Mouse (Mus musculus) mouse trophoblast stem cell (cell line): ENCODE measurements around the gene Gucd1.
"Not testable (repeated sequence)": the region's sequence is repeated elsewhere in the genome, so short reads cannot be mapped to it uniquely, and the experiment has no call there.

Experiments used
- in situ Hi-C, 2 experiments: fragments of 300-500 bp; cut with MseI, MboI; formaldehyde crosslinking; loops; 2 replicates in 1 of 2; 3 replicates in 1 of 2; pipeline ENCODE4 v1.15.1; 2025

Gene Gucd1

DNA sequence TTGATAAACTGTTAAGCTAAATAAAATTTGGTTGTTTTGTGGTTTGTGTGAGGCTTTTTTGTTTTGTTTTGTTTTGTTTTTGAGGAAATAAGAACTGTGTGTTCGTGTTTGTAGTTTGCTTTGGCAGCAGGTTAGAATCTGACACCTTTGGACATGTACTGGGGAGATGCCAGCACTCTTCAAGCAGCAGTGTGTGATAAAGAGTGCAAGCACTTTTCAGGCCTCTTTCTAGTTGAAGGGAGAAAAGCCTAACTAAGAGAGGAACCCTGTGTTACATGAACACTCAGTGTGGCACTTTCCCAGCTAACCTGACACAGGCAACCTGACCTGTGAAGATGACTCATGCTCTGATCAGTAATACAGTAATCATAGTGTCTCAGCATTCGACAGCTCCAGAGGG is 17.7 kb upstream of the Gucd1 start:
- in situ Hi-C loops, result no loop called here

DNA sequence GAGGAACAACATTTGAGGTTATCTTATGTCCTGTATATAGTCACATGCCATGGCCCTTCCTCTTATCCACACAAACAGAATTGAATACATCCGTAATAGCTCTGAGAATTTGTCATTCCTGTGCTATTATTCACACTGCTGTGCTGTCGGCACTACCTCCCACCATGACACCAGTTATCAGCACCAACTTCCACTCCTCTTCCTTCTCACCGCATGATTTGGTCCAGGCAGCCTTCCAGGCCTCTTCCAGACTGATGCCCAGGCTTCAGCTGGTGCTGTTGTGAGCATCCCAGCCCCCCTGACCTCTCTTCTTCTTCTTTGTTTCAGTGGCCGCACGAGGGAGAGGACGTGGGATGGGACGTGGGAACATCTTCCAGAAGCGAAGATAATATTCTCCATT is 17.2 kb upstream of the Gucd1 start:
- in situ Hi-C loops, result no loop called here

DNA sequence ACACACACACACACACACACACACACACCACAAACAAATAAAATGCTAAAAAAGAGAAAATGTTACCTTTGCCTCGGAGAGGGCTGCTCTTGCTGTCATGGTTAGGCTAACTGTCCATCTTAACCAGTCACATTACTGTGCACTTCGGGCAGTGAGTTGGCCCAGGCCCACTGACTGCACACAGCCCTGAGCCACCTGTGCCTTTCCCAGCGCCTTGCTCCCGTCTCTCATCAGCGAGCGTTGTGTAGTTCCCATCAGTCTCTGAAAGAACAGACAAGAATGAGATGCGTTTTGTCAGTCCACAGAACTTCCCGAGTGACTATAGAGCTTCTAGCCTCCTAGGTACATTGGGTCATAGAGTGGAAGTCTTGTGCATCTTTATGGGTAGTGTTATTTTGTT is 16.4 kb upstream of the Gucd1 start:
- in situ Hi-C loops, result no loop called here

DNA sequence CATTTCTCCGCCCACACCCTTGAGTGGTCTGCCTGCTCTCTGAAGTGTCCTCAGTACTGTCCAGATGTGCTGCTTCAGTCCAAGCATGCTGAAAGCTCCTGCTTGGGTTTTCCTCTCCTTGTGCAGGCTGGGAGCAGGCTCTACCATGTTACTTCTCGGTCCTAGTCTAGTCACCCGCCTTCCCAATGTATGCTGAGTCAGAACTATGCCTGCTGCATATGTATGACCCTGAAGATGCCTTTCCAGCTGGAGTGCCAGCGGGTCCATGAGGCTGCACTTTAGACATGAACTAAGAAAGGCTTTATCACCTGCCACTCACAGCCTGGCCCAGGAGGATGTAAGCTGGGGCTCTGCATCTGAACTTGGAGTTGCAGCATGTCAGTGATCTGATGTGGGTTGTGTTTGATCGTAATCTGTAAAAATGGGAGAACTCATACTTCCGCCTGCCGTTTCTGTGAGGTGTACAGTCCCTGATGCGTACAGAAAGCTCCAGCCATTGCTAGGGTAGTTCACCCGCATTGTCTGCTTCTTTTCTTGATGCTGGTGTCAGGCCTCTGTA is 13.8 kb upstream of the Gucd1 start:
- in situ Hi-C loops, result no loop called here

GRCm38 (mm10) chr10:75530322-75530721 is 12.6 kb upstream of the Gucd1 start:
- in situ Hi-C loops, result no loop called here

DNA sequence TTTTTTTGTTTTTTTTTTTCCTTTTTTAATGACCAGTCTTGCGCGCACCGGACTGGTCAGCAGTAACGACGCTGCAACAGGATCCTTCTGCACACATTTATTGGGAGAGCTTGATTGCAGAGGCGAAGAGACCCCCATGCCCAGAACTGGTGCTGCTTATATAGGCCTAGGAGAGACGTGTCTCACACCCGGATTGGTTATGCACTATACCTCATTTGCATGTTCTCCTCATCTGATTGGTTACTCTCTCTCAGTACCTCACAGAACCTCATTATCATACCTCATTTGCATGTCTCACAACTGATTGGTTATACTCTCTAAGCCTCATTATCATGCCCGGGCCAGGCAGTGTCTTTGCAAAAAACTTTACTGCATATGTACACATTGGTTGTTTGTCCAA is 7.7 kb upstream of the Gucd1 start:
- in situ Hi-C loops, result not testable (repeated sequence)

- in situ Hi-C loops, result no loop called here
Measured at GRCm38 (mm10) chr10:75521643-75522042, 3.9 kb upstream of the Gucd1 start.

DNA sequence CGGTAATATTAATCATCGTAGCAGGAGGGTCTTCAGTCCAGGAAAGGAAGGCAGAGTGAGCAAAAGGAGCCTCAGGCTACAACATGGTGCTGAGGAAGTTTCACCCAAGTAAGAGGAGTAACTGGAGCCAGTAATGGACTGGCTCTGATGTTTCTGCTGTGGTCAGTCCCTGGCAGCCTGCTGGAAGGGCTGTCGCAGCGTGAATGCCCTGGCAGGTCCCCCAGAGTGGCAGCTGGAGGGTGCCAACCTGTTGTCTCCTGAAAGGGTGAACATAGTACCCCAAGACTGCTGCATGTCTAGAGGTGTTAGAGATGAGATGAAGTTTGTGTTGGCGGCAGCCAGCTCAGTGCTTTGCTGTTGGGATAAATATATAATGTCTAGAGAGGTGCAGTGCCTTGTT is 2.8 kb upstream of the Gucd1 start:
- in situ Hi-C loops, result no loop called here

GRCm38 (mm10) chr10:75517073-75517757 is 557 bp downstream of the Gucd1 start, which contains the start of gene Snrpd3:
Gene Snrpd3, plus strand, starts transcription at chr10:75517551.
- in situ Hi-C loops, result no loop called here

DNA sequence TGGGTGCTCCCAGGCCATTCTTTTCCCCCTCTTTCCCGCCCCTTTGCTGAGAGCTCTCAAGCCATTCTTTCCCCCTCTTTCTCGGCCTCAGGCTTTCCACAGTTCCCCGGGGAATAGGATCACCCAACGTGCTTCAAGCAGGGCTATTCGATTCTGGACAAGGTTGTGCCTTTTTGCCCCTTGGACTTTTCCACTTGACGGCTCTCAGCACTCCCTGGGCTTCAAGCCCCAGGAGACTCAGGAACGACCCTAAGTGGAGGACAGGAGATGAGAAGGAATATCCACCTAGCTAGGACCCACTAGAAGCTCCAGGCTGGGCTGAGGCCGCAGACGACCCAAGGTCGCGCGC is 1.1 kb downstream of the Gucd1 start:
- in situ Hi-C loops, result no loop called here

DNA sequence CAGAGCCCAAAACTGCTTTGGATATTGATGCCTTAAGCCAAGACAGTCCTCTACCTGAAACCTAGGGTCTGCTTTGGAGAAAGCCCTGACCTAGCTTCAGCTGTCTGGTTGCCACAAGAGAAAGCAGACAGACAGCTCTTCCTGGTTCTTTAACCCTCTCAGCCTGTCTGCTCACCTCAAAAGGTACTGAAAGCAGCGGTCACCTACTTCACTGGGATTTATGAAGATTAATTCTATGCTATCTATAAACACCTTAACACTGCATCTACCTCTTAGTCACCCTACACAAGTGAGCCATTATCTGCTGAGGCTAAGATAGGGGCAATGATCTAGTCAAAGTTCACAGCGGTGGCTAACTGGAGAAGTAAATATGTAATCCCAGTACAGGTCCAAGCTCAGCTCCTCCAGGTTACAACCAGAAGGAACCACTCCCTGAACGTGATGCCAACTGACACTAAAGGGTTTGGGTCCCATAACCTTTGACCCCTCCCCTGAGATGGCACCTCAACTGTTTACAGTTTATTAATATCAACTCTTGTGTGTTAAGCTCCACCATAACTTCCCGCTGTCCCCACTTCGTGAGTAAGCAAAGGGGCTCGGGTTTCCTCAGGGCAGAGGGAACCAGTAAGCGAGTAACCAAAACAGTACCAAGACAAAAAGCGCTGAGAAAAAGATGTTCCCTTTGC is 1.6 kb downstream of the Gucd1 start:
- in situ Hi-C loops, result no loop called here

- in situ Hi-C loops, result no loop called here
Measured at GRCm38 (mm10) chr10:75515216-75516037, 2.3 kb downstream of the Gucd1 start.

GRCm38 (mm10) chr10:75514361-75514760 is 3.4 kb downstream of the Gucd1 start:
- in situ Hi-C loops, result no loop called here

GRCm38 (mm10) chr10:75513306-75514067 is 4.3 kb downstream of the Gucd1 start:
- in situ Hi-C loops, result no loop called here

- in situ Hi-C loops, result no loop called here
Measured at GRCm38 (mm10) chr10:75512796-75513195, 5.0 kb downstream of the Gucd1 start.

GRCm38 (mm10) chr10:75511897-75512296 is 5.9 kb downstream of the Gucd1 start:
- in situ Hi-C loops, result no loop called here

DNA sequence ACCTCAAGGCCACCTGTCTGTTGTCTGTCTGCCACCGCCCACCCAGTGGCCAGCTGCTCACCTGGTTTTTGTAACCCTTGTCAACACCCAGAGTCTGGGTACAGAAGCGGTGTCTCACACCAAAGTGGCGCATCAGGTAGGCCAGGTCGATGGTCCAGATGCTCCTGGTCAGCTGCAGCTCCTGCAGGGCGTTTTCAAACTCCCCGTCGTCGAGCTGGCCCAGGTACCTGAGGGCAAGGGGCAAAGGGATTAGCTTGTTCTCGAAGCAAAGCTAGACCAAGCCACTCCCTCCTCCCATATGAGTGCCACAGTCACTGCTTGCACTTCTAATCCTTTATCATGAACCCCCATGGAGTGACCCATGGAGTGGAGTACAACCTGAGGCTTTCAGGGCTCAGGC is 6.7 kb downstream of the Gucd1 start:
- in situ Hi-C loops, result no loop called here

GRCm38 (mm10) chr10:75510446-75510845 is 7.3 kb downstream of the Gucd1 start:
- in situ Hi-C loops, result no loop called here

DNA sequence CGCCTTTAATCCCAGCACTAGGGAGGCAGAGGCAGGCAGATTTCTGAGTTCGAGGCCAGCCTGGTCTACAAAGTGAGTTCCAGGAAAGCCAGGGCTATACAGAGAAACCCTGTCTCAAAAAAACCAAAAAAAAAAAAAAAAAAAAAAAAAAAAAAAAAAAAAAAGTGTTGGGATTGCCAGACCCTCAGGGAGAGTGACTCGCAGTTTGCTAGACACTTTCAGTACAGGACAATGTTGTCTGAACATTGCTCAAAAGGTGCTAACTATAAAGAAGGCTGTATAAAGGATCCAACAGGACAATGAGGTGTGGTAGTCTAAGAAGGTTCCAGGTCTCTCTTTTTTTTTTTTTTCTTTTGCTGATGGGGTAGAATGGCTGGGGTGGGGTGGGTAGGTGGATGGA is 11.8 kb downstream of the Gucd1 start:
- in situ Hi-C loops, result not testable (repeated sequence)

DNA sequence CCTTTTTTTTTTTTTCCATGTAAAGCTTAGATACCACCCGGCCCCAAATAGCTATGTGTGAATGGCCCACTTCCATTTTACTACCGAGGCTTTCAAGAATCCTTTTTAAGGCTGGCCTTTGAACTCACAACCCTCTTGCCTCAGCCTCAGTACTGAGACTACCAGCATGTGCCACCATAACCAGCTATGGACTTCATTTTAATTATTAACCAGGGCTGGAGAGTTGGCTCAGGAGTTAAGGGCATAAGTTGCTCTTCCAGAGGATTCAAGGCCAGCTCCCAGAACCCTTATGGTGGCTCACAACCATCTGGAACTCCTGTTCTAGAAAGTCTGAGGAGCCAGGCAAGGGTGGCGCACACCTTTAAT is 12.7 kb downstream of the Gucd1 start:
- in situ Hi-C loops, result no loop called here

GRCm38 (mm10) chr10:75504234-75505129 is 13.3 kb downstream of the Gucd1 start:
- in situ Hi-C loops, result no loop called here
